Mouse (Mus musculus) layer of hippocampus, adult 9-10 months (tissue): ENCODE measurements at regions not wholly inside any gene's neighbourhood (a gene's known extent, or its start where the extent isn't known, plus 50 kb on each side); places are given as distances from the start of the nearest gene placed in this dataset.

Experiments
- DNase-seq: peaks from one replicate; pipeline ENCODE4 v3.0.0; 2022; ENCODE audit warnings: low spot score

- no peak for DNase-seq
Observed at GRCm38 (mm10) chr13:28520127-28520482, 262.8 kb downstream of the Gm11361 start.

GRCm38 (mm10) chr13:28519383-28520126 lies 262.2 kb downstream of the Gm11361 start:
- no peak for DNase-seq

GRCm38 (mm10) chr13:28517161-28517560 lies 259.8 kb downstream of the Gm11361 start:
- no peak for DNase-seq

- no peak for DNase-seq
Observed at GRCm38 (mm10) chr13:28516636-28517035, 259.3 kb downstream of the Gm11361 start.

GRCm38 (mm10) chr13:28514245-28514644 lies 256.9 kb downstream of the Gm11361 start:
- DNase-seq, result no peak

- no peak for DNase-seq
Observed at GRCm38 (mm10) chr13:28513336-28513735, 256.0 kb downstream of the Gm11361 start.

GRCm38 (mm10) chr13:28512573-28513334 lies 255.4 kb downstream of the Gm11361 start:
- DNase-seq, result no peak

- no peak for DNase-seq
Observed at GRCm38 (mm10) chr13:28508184-28508583, 250.9 kb downstream of the Gm11361 start.

GRCm38 (mm10) chr13:28507783-28508182 lies 250.5 kb downstream of the Gm11361 start:
- no peak for DNase-seq

- no peak for DNase-seq
Observed at GRCm38 (mm10) chr13:28504340-28504739, 247.0 kb downstream of the Gm11361 start.

GRCm38 (mm10) chr13:28502171-28502570 lies 244.8 kb downstream of the Gm11361 start:
- no peak for DNase-seq

GRCm38 (mm10) chr13:28500697-28501096 lies 243.4 kb downstream of the Gm11361 start:
- DNase-seq, result no peak

GRCm38 (mm10) chr13:28497483-28497882 lies 240.2 kb downstream of the Gm11361 start:
- DNase-seq, result no peak

GRCm38 (mm10) chr13:28492015-28492414 lies 234.7 kb downstream of the Gm11361 start:
- DNase-seq, result no peak

- no peak for DNase-seq
Observed at GRCm38 (mm10) chr13:28483727-28484126, 226.4 kb downstream of the Gm11361 start.

- DNase-seq, result no peak
Observed at GRCm38 (mm10) chr13:28481224-28481965, 224.1 kb downstream of the Gm11361 start.

GRCm38 (mm10) chr13:28466151-28466550 lies 208.8 kb downstream of the Gm11361 start:
- DNase-seq, result no peak

GRCm38 (mm10) chr13:28465187-28465880 lies 208.0 kb downstream of the Gm11361 start:
- DNase-seq, result no peak

GRCm38 (mm10) chr13:28461281-28461680 lies 204.0 kb downstream of the Gm11361 start:
- no peak for DNase-seq

- DNase-seq, result no peak
Observed at GRCm38 (mm10) chr13:28457403-28457802, 200.1 kb downstream of the Gm11361 start.

- no peak for DNase-seq
Observed at GRCm38 (mm10) chr13:28455878-28456277, 198.6 kb downstream of the Gm11361 start.

- no peak for DNase-seq
Observed at GRCm38 (mm10) chr13:28455016-28455415, 197.7 kb downstream of the Gm11361 start.
